Mouse (Mus musculus) spleen, postnatal 36 days (tissue): ENCODE measurements around the gene Armc2.
"Not testable (repeated sequence)": the region's sequence is repeated elsewhere in the genome, so short reads cannot be mapped to it uniquely, and the experiment has no call there.

Source experiments
- DNase-seq, 2 experiments: peaks; one replicate each; pipeline ENCODE4 v3.0.0; 2022; ENCODE audit warnings: low spot score in 2 of 2, mixed read lengths in 1 of 2

The Armc2 gene

GRCm38 (mm10) chr10:41972676-41973075 lies 45.6 kb downstream of the Armc2 start:
- DNase-seq: peak; percentile 53 to 59

- DNase-seq: no peak
Measured at GRCm38 (mm10) chr10:41967915-41968635, 50.2 kb downstream of the Armc2 start.

GRCm38 (mm10) chr10:41962725-41963124 lies 55.5 kb downstream of the Armc2 start:
- DNase-seq: peak; percentile 81

- DNase-seq: peak in 1 of 2 experiments; percentile 41
Measured at GRCm38 (mm10) chr10:41959808-41960207, 58.4 kb downstream of the Armc2 start.

- no peak for DNase-seq
Measured at GRCm38 (mm10) chr10:41958677-41959274, 59.5 kb downstream of the Armc2 start.

- DNase-seq: no peak
Measured at GRCm38 (mm10) chr10:41957421-41958225, 60.6 kb downstream of the Armc2 start.

- DNase-seq: peak in 1 of 2 experiments; percentile 36
Measured at GRCm38 (mm10) chr10:41953528-41953864, 64.7 kb downstream of the Armc2 start.

- DNase-seq: no peak
Measured at GRCm38 (mm10) chr10:41952850-41953527, 65.3 kb downstream of the Armc2 start.

GRCm38 (mm10) chr10:41952354-41952753 lies 65.9 kb downstream of the Armc2 start:
- not testable (repeated sequence) for DNase-seq

- no peak for DNase-seq
Measured at GRCm38 (mm10) chr10:41939090-41939489, 79.2 kb downstream of the Armc2 start.

- DNase-seq: peak; percentile 72 to 76
Measured at GRCm38 (mm10) chr10:41937176-41937575, 81.1 kb downstream of the Armc2 start.

GRCm38 (mm10) chr10:41936100-41936499 lies 82.1 kb downstream of the Armc2 start:
- DNase-seq: no peak

GRCm38 (mm10) chr10:41935476-41935829 lies 82.8 kb downstream of the Armc2 start:
- no peak for DNase-seq

GRCm38 (mm10) chr10:41934633-41935475 lies 83.4 kb downstream of the Armc2 start:
- peak in 1 of 2 experiments; percentile 19 for DNase-seq

GRCm38 (mm10) chr10:41933536-41933935 lies 84.7 kb downstream of the Armc2 start:
- DNase-seq: peak; percentile 37 to 61

GRCm38 (mm10) chr10:41932943-41933342 lies 85.3 kb downstream of the Armc2 start:
- no peak for DNase-seq

GRCm38 (mm10) chr10:41931962-41932361 lies 86.3 kb downstream of the Armc2 start:
- DNase-seq: no peak

GRCm38 (mm10) chr10:41930966-41931365 lies 87.3 kb downstream of the Armc2 start:
- no peak for DNase-seq

GRCm38 (mm10) chr10:41926726-41927125 lies 91.5 kb downstream of the Armc2 start:
- no peak for DNase-seq

GRCm38 (mm10) chr10:41912290-41912994 lies 105.8 kb downstream of the Armc2 start:
- peak; percentile 60 to 83 for DNase-seq
